Mouse (Mus musculus): Measurements from ENCODE around the gene Ccdc30.

DNA sequence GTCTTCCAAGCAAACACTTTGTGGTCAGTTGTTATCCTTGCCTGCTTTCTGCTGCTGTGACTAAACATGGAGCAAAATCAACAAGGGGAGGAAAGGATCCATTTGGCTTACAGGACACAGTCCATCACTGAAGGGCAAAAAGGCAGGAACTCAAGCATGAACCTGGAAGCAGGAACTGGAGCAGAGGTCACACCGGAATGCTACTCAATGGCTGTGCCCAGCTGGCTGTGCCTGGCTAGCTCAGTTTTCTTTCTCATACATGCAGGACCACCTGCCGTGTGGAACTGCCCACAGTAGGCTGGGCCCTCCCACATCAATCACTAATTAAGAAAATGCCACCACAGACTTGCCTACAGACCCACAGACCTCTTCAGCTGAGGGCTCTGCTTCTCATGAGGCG is 26.1 kb downstream of the Ccdc30 start:
- no peak for TF ChIP-seq POLR2A (IDR thresholded peaks at IDR 0.05; ENCODE audit: borderline replicate concordance, extremely low read depth, insufficient read depth, insufficient read length, poor library complexity, severe bottlenecking)
- TF ChIP-seq CTCF (IDR thresholded peaks at IDR 0.05; ENCODE audit: borderline replicate concordance, extremely low read depth, insufficient read depth, insufficient read length) = no peak
